Mouse (Mus musculus) megakaryocyte, embryonic 14.5 days (primary cell): ENCODE results near the gene Coq5. TPM values are rescaled to one million over a fixed set of nuclear protein-coding genes. Genes with fewer than 3 reads are reported as not detected.

Experiments
- H3K27me3 ChIP-seq: replicated peaks from 2 replicates; pipeline ENCODE3; 2012; ENCODE audit warnings: inconsistent platforms
- H3K36me3 ChIP-seq: replicated peaks from 2 replicates; pipeline ENCODE3; 2012; ENCODE audit warnings: low read length, inconsistent platforms, mixed read lengths
- H3K4me1 ChIP-seq: 2 replicates; pipeline ENCODE4 v1.6.1; 2012; ENCODE audit warnings: inconsistent platforms
- H3K4me3 ChIP-seq: replicated peaks from 2 replicates; pipeline ENCODE3; 2012; ENCODE audit warnings: moderate library complexity, mild to moderate bottlenecking, inconsistent platforms
- H3K9me3 ChIP-seq: 2 replicates; pipeline ENCODE4 v1.6.1; 2012; ENCODE audit warnings: inconsistent platforms
- FLI1 ChIP-seq: IDR thresholded peaks from 2 replicates; pipeline ENCODE4 v1.6.1; 2012; ENCODE audit warnings: low read length, inconsistent platforms, mixed read lengths
- GATA1 ChIP-seq: IDR thresholded peaks from 3 replicates; pipeline ENCODE4 v1.6.1; 2012; ENCODE audit warnings: mixed read lengths, low read length, inconsistent platforms, borderline replicate concordance
- polyA plus RNA-seq: library from polyadenylated mRNA; stranded (reverse); fragments of >175 nt; gene quantifications from 2 replicates; pipeline ENCODE4 v1.2.3, GENCODE M21; 2012; ENCODE audit warnings: low replicate concordance; ENCODE audit not compliant: insufficient read depth

Coq5 gene
- 8.3 and 12.6 TPM in 2 replicates for polyA plus RNA-seq

GRCm38 (mm10) chr5:115279226-115280049 lies at the start of gene Coq5:
Gene Coq5 (plus strand): TSS chr5:115279666.
- peaks cover 52% of the 10 kb centered on the region for H3K4me1 ChIP-seq
- no peaks in the 10 kb centered on the region for H3K9me3 ChIP-seq
- H3K4me3 ChIP-seq, result peak within 1 kb of the TSS; percentile 98
- H3K36me3 ChIP-seq, result peaks cover 18% of the 10 kb centered on the region
- no peak for TF ChIP-seq GATA1
- TF ChIP-seq FLI1, result no peak
- H3K27me3 ChIP-seq, result no peaks in the 10 kb centered on the region

- H3K4me3 ChIP-seq, result peak overlapping the region; percentile 38
- H3K27me3 ChIP-seq, result peaks cover 63% of the 10 kb centered on the region
- peaks cover 27% of the 10 kb centered on the region for H3K4me1 ChIP-seq
- H3K36me3 ChIP-seq, result no peaks in the 10 kb centered on the region
- 0 out of 2 replicates have a peak, but pooled peaks cover 4% of the 10 kb centered on the region for H3K9me3 ChIP-seq
- TF ChIP-seq GATA1 (no peak), FLI1 (no peak)
Observed at GRCm38 (mm10) chr5:115230830-115231551, 48.5 kb upstream of the Coq5 start.

- H3K9me3 ChIP-seq, result 0 out of 2 replicates have a peak, but pooled peaks cover 4% of the 10 kb centered on the region
- no peak for TF ChIP-seq FLI1
- H3K4me3 ChIP-seq, result peak overlapping the region; percentile 7
- peaks cover 33% of the 10 kb centered on the region for H3K4me1 ChIP-seq
- no peaks in the 10 kb centered on the region for H3K36me3 ChIP-seq
- H3K27me3 ChIP-seq, result peaks cover 58% of the 10 kb centered on the region
Observed at GRCm38 (mm10) chr5:115231552-115232120, 47.8 kb upstream of the Coq5 start.

GRCm38 (mm10) chr5:115232516-115232915 lies 47.0 kb upstream of the Coq5 start:
- no peak for TF ChIP-seq GATA1
- no peak for TF ChIP-seq FLI1
- H3K27me3 ChIP-seq, result peaks cover 56% of the 10 kb centered on the region
- no peak overlapping the region for H3K4me3 ChIP-seq
- no peaks in the 10 kb centered on the region for H3K36me3 ChIP-seq
- 0 out of 2 replicates have a peak, but pooled peaks cover 4% of the 10 kb centered on the region for H3K9me3 ChIP-seq
- H3K4me1 ChIP-seq, result peaks cover 36% of the 10 kb centered on the region

GRCm38 (mm10) chr5:115233031-115233780 lies 46.3 kb upstream of the Coq5 start:
- no peak for TF ChIP-seq GATA1
- H3K4me3 ChIP-seq, result no peak overlapping the region
- no peaks in the 10 kb centered on the region for H3K36me3 ChIP-seq
- H3K9me3 ChIP-seq, result 0 out of 2 replicates have a peak, but pooled peaks cover 4% of the 10 kb centered on the region
- H3K4me1 ChIP-seq, result peaks cover 38% of the 10 kb centered on the region
- peaks cover 49% of the 10 kb centered on the region for H3K27me3 ChIP-seq

- TF ChIP-seq FLI1 (no peak), GATA1 (no peak)
- H3K36me3 ChIP-seq, result peaks cover under 1% of the 10 kb centered on the region
- 0 out of 2 replicates have a peak, but pooled peaks cover 4% of the 10 kb centered on the region for H3K9me3 ChIP-seq
- H3K27me3 ChIP-seq, result peaks cover 44% of the 10 kb centered on the region
- no peak overlapping the region for H3K4me3 ChIP-seq
- peaks cover 49% of the 10 kb centered on the region for H3K4me1 ChIP-seq
Observed at GRCm38 (mm10) chr5:115234519-115234918, 44.9 kb upstream of the Coq5 start.

- H3K4me3 ChIP-seq, result peak overlapping the region; percentile 94
- H3K9me3 ChIP-seq, result 0 out of 2 replicates have a peak, but pooled peaks cover 4% of the 10 kb centered on the region
- H3K27me3 ChIP-seq, result peaks cover 40% of the 10 kb centered on the region
- no peak for TF ChIP-seq GATA1
- no peak for TF ChIP-seq FLI1
- peaks cover 49% of the 10 kb centered on the region for H3K4me1 ChIP-seq
- H3K36me3 ChIP-seq, result peaks cover 9% of the 10 kb centered on the region
Observed at GRCm38 (mm10) chr5:115235323-115235771, 44.1 kb upstream of the Coq5 start.

- 0 out of 2 replicates have a peak, but pooled peaks cover 4% of the 10 kb centered on the region for H3K9me3 ChIP-seq
- H3K4me3 ChIP-seq, result peak within 1 kb of the TSS; percentile 94
- H3K36me3 ChIP-seq, result peaks cover 13% of the 10 kb centered on the region
- H3K4me1 ChIP-seq, result peaks cover 47% of the 10 kb centered on the region
- no peak for TF ChIP-seq FLI1
- no peak for TF ChIP-seq GATA1
- H3K27me3 ChIP-seq, result peaks cover 39% of the 10 kb centered on the region
Observed at GRCm38 (mm10) chr5:115235786-115236263, 43.6 kb upstream of the Coq5 start, which contains the start of gene Pop5. Gene Pop5 (plus strand): TSS chr5:115235836.
